Mouse (Mus musculus): ENCODE measurements at regions not wholly inside any gene's neighbourhood (a gene's known extent, or its start where the extent isn't known, plus 50 kb on each side); places are given as distances from the start of the nearest gene placed in this dataset.

GRCm38 (mm10) chr4:89082838-89083237, 54.1 kb upstream of the Mtap start:
- Histone ChIP-seq H3K27ac (ENCODE audit: control insufficient read depth, insufficient read depth, low read depth, low read length) (no peak overlapping the region), H3K4me3 (ENCODE audit: control insufficient read depth, low read depth, low read length) (no peak overlapping the region), H3K4me1 (ENCODE audit: control insufficient read depth, insufficient read depth, low read length) (no peaks in the 10 kb centered on the region), H3K27me3 (ENCODE audit: control insufficient read depth, insufficient read depth, low read length) (no peaks in the 10 kb centered on the region), H3K36me3 (ENCODE audit: control insufficient read depth, insufficient read depth, low read length) (no peaks in the 10 kb centered on the region)
- TF ChIP-seq POLR2A (IDR thresholded peaks at IDR 0.05; ENCODE audit: control insufficient read depth, low read depth, low read length) (no peak), CTCF (IDR thresholded peaks at IDR 0.05; ENCODE audit: control insufficient read depth, insufficient read depth, insufficient replicate concordance, low read depth, low read length) (no peak)

GRCm38 (mm10) chr4:89078485-89078884, 58.4 kb upstream of the Mtap start:
- H3K36me3 ChIP-seq (ENCODE audit: control insufficient read depth, insufficient read depth, low read length), result no peaks in the 10 kb centered on the region
- H3K4me3 ChIP-seq (ENCODE audit: control insufficient read depth, low read depth, low read length), result no peak overlapping the region
- H3K27me3 ChIP-seq (ENCODE audit: control insufficient read depth, insufficient read depth, low read length), result no peaks in the 10 kb centered on the region
- TF ChIP-seq POLR2A (IDR thresholded peaks at IDR 0.05; ENCODE audit: control insufficient read depth, low read depth, low read length), result no peak
- TF ChIP-seq CTCF (IDR thresholded peaks at IDR 0.05; ENCODE audit: control insufficient read depth, insufficient read depth, insufficient replicate concordance, low read depth, low read length), result no peak
- H3K27ac ChIP-seq (ENCODE audit: control insufficient read depth, insufficient read depth, low read depth, low read length), result no peak overlapping the region
- H3K4me1 ChIP-seq (ENCODE audit: control insufficient read depth, insufficient read depth, low read length), result no peaks in the 10 kb centered on the region

DNA sequence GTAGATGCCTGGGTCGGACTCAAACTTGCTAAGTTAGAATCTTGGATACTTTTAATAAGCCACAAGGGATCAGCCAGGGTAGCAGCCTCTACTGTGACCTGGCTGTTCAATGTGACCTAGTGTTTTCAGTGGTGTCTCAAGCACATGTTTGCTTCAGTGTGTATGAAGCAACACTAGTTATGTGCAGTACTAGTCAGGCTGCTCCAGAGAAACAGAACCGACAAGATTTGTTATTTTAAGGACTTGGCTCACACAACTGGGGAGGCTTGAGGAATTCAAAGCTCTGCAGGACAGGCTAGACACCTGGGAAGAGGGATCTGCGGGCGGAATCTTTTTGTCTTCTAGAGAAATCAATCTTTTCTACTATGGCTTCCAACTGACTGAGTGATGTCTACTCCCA, 62.2 kb upstream of the Mtap start:
- H3K4me1 ChIP-seq (ENCODE audit: control insufficient read depth, insufficient read depth, low read length), result no peaks in the 10 kb centered on the region; the same call in 1 of the 2 replicates
- no peak for TF ChIP-seq CTCF (IDR thresholded peaks at IDR 0.05; ENCODE audit: control insufficient read depth, insufficient read depth, insufficient replicate concordance, low read depth, low read length)
- TF ChIP-seq POLR2A (IDR thresholded peaks at IDR 0.05; ENCODE audit: control insufficient read depth, low read depth, low read length), result no peak
- H3K4me3 ChIP-seq (ENCODE audit: control insufficient read depth, low read depth, low read length), result no peak overlapping the region

GRCm38 (mm10) chr4:89070430-89070829, 66.5 kb upstream of the Mtap start:
- Histone ChIP-seq H3K4me3 (ENCODE audit: control insufficient read depth, low read depth, low read length) (no peak overlapping the region), H3K27ac (ENCODE audit: control insufficient read depth, insufficient read depth, low read depth, low read length) (no peak overlapping the region), H3K36me3 (ENCODE audit: control insufficient read depth, insufficient read depth, low read length) (no peaks in the 10 kb centered on the region), H3K27me3 (ENCODE audit: control insufficient read depth, insufficient read depth, low read length) (no peaks in the 10 kb centered on the region), H3K4me1 (ENCODE audit: control insufficient read depth, insufficient read depth, low read length) (no peaks in the 10 kb centered on the region; the same call in 1 of the 2 replicates)
- TF ChIP-seq CTCF (IDR thresholded peaks at IDR 0.05; ENCODE audit: control insufficient read depth, insufficient read depth, insufficient replicate concordance, low read depth, low read length) (no peak), POLR2A (IDR thresholded peaks at IDR 0.05; ENCODE audit: control insufficient read depth, low read depth, low read length) (no peak)

More for the DNA sequence above, 62.2 kb upstream of the Mtap start:
- Histone ChIP-seq H3K27me3 (ENCODE audit: control insufficient read depth, insufficient read depth, low read length) (no peaks in the 10 kb centered on the region), H3K27ac (ENCODE audit: control insufficient read depth, insufficient read depth, low read depth, low read length) (no peak overlapping the region), H3K36me3 (ENCODE audit: control insufficient read depth, insufficient read depth, low read length) (no peaks in the 10 kb centered on the region)

GRCm38 (mm10) chr4:89064401-89064800, 72.5 kb upstream of the Mtap start:
- TF ChIP-seq CTCF (IDR thresholded peaks at IDR 0.05; ENCODE audit: control insufficient read depth, insufficient read depth, insufficient replicate concordance, low read depth, low read length) (no peak), POLR2A (IDR thresholded peaks at IDR 0.05; ENCODE audit: control insufficient read depth, low read depth, low read length) (no peak)
- Histone ChIP-seq H3K4me1 (ENCODE audit: control insufficient read depth, insufficient read depth, low read length) (no peaks in the 10 kb centered on the region), H3K4me3 (ENCODE audit: control insufficient read depth, low read depth, low read length) (no peak overlapping the region), H3K27me3 (ENCODE audit: control insufficient read depth, insufficient read depth, low read length) (no peaks in the 10 kb centered on the region), H3K36me3 (ENCODE audit: control insufficient read depth, insufficient read depth, low read length) (no peaks in the 10 kb centered on the region), H3K27ac (ENCODE audit: control insufficient read depth, insufficient read depth, low read depth, low read length) (no peak overlapping the region)

- H3K27ac ChIP-seq (ENCODE audit: control insufficient read depth, insufficient read depth, low read depth, low read length), result no peak overlapping the region
- no peaks in the 10 kb centered on the region for H3K27me3 ChIP-seq (ENCODE audit: control insufficient read depth, insufficient read depth, low read length)
- H3K4me1 ChIP-seq (ENCODE audit: control insufficient read depth, insufficient read depth, low read length), result no peaks in the 10 kb centered on the region
- no peak overlapping the region for H3K4me3 ChIP-seq (ENCODE audit: control insufficient read depth, low read depth, low read length)
- H3K36me3 ChIP-seq (ENCODE audit: control insufficient read depth, insufficient read depth, low read length), result no peaks in the 10 kb centered on the region
- no peak for TF ChIP-seq POLR2A (IDR thresholded peaks at IDR 0.05; ENCODE audit: control insufficient read depth, low read depth, low read length)
- TF ChIP-seq CTCF (IDR thresholded peaks at IDR 0.05; ENCODE audit: control insufficient read depth, insufficient read depth, insufficient replicate concordance, low read depth, low read length), result no peak
Measured at GRCm38 (mm10) chr4:89062384-89062783, 74.5 kb upstream of the Mtap start.

- TF ChIP-seq POLR2A (IDR thresholded peaks at IDR 0.05; ENCODE audit: control insufficient read depth, low read depth, low read length), result no peak
- no peak for TF ChIP-seq CTCF (IDR thresholded peaks at IDR 0.05; ENCODE audit: control insufficient read depth, insufficient read depth, insufficient replicate concordance, low read depth, low read length)
- Histone ChIP-seq H3K4me1 (ENCODE audit: control insufficient read depth, insufficient read depth, low read length) (no peaks in the 10 kb centered on the region), H3K27ac (ENCODE audit: control insufficient read depth, insufficient read depth, low read depth, low read length) (no peak overlapping the region), H3K36me3 (ENCODE audit: control insufficient read depth, insufficient read depth, low read length) (no peaks in the 10 kb centered on the region), H3K27me3 (ENCODE audit: control insufficient read depth, insufficient read depth, low read length) (no peaks in the 10 kb centered on the region), H3K4me3 (ENCODE audit: control insufficient read depth, low read depth, low read length) (no peak overlapping the region)
Measured at GRCm38 (mm10) chr4:89061619-89062018, 75.3 kb upstream of the Mtap start.

GRCm38 (mm10) chr4:89057573-89057972, 79.3 kb upstream of the Mtap start:
- Histone ChIP-seq H3K4me1 (ENCODE audit: control insufficient read depth, insufficient read depth, low read length) (no peaks in the 10 kb centered on the region), H3K27ac (ENCODE audit: control insufficient read depth, insufficient read depth, low read depth, low read length) (no peak overlapping the region), H3K4me3 (ENCODE audit: control insufficient read depth, low read depth, low read length) (no peak overlapping the region), H3K27me3 (ENCODE audit: control insufficient read depth, insufficient read depth, low read length) (no peaks in the 10 kb centered on the region), H3K36me3 (ENCODE audit: control insufficient read depth, insufficient read depth, low read length) (no peaks in the 10 kb centered on the region)
- no peak for TF ChIP-seq POLR2A (IDR thresholded peaks at IDR 0.05; ENCODE audit: control insufficient read depth, low read depth, low read length)
- no peak for TF ChIP-seq CTCF (IDR thresholded peaks at IDR 0.05; ENCODE audit: control insufficient read depth, insufficient read depth, insufficient replicate concordance, low read depth, low read length)

All from testis, adult 2 months (tissue).